Mouse (Mus musculus) MEL (cell line): ENCODE measurements around the gene Hrct1.

ENCODE experiments used
- CTCF ChIP-seq, 3 experiments: IDR thresholded peaks in 2 of 3; conservative IDR thresholded peaks in 1 of 3; 2 replicates each; pipeline ENCODE4 v1.5.1; 2011 to 2012; ENCODE audit warnings: low read length in 3 of 3, low read depth in 2 of 3, mild to moderate bottlenecking in 2 of 3, improper control_type of control experiment in 1 of 3, inconsistent platforms in 1 of 3, mixed read lengths in 1 of 3, moderate library complexity in 1 of 3; ENCODE audit not compliant: control insufficient read depth in 1 of 3, insufficient read depth in 1 of 3, poor library complexity in 1 of 3, severe bottlenecking in 1 of 3
- NELFE ChIP-seq: IDR thresholded peaks from 2 replicates; pipeline ENCODE4 v1.6.1; 2011; ENCODE audit warnings: low read depth, low read length, improper control_type of control experiment
- TAL1 ChIP-seq: IDR thresholded peaks from 2 replicates; pipeline ENCODE4 v1.6.1; 2012; ENCODE audit warnings: mild to moderate bottlenecking, inconsistent platforms, low read length, moderate library complexity, mixed read lengths
- ZC3H11A ChIP-seq: IDR thresholded peaks from 2 replicates; pipeline ENCODE4 v1.6.1; 2012; ENCODE audit warnings: low read depth, mild to moderate bottlenecking, inconsistent platforms, low read length, improper control_type of control experiment

DNA sequence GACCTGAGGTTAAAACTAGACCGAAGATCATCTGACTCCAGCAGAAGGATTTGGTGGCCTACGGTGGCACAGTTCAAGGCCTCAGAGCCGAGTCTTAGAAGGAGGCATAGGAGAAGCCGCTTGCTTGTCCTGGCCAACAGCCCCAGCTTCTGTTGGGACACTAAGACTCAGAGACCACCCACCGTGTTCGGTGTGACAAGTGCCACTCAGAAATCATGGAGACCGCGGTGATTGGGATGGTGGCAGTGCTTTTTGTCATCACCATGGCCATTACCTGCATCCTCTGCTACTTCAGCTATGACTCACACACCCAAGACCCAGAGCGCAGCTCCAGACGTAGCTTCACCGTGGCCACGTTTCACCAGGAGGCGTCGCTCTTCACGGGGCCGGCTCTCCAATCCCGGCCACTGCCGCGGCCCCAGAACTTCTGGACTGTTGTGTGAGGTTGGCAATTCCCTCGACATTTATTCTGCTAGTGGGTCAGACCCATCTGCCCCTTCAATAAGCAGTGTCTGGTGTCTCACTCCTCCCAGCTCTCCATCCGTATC is 3.8 kb downstream of the Hrct1 start:
- TF ChIP-seq NELFE (no peak), CTCF (IDR thresholded peaks at IDR 0.05 in 2 of 3, conservative IDR thresholded peaks at IDR 0.05 in 1 of 3; ENCODE audit: control insufficient read depth in 1 of 3, insufficient read depth in 1 of 3, low read depth in 2 of 3, low read length in 3 of 3, poor library complexity in 1 of 3, severe bottlenecking in 1 of 3) (no peak), TAL1 (no peak), ZC3H11A (no peak)
